Mouse (Mus musculus): ENCODE results near the gene Plscr5.
A peak's percentile ranks its signal among the peaks of the same experiment; 100 is the strongest.
"Not testable (repeated sequence)": the region's sequence is repeated elsewhere in the genome, so short reads cannot be mapped to it uniquely, and the experiment has no call there.

Plscr5 gene

GRCm38 (mm10) chr9:92192636-92193035, at the start of gene Plscr5:
TSS of gene Plscr5 (plus strand) at chr9:92192936.
- not testable (repeated sequence) for DNase-seq (ENCODE audit: low spot score in 2 of 2)

- DNase-seq (ENCODE audit: low spot score in 2 of 2) = no peak
Measured at GRCm38 (mm10) chr9:92147555-92148248, 45.0 kb upstream of the Plscr5 start.

DNA sequence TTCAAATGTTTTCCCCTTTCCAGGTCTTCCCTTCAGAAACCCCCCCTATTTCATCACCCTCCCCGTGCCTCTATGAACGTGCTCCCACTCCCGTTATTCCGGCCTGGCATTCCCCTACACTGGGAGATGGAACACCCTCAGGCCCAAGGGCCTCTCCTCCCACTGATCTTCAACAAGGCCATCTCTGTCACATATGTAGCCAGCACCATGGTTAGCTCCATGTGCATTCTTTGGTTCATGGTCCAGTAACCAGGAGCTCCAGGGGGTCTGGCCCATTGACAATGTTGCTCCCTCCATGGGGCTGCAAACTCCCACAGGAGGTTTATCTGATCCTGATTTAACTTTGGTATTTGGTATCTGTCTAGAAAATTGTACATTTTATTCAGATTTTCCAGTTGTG, 30.5 kb upstream of the Plscr5 start:
- no peak for DNase-seq (ENCODE audit: low spot score in 2 of 2)

DNA sequence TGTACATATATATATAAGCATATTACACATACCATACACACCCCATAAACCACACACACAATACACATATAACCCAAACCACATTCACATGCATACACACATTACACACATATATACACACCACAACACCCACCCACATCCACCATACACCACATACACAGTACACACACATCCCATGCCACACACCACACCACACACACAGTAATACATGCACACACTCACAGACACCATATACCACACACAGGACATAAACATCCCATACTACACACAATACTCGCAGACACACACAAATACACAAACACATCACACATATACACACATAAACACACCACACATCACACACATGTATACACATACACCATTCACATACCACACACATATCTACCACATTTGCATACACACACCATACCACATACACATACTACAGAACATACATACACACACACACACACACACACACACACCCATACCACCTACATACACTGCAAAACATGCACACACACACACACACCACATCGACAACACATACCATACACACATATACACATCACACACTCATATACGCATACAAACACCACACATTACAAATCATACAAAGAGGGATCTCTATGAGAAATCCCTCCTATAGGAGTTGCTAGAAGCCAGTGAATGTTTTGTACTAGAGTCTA, 19.3 kb upstream of the Plscr5 start:
- DNase-seq (ENCODE audit: low spot score in 2 of 2) = no peak

DNA sequence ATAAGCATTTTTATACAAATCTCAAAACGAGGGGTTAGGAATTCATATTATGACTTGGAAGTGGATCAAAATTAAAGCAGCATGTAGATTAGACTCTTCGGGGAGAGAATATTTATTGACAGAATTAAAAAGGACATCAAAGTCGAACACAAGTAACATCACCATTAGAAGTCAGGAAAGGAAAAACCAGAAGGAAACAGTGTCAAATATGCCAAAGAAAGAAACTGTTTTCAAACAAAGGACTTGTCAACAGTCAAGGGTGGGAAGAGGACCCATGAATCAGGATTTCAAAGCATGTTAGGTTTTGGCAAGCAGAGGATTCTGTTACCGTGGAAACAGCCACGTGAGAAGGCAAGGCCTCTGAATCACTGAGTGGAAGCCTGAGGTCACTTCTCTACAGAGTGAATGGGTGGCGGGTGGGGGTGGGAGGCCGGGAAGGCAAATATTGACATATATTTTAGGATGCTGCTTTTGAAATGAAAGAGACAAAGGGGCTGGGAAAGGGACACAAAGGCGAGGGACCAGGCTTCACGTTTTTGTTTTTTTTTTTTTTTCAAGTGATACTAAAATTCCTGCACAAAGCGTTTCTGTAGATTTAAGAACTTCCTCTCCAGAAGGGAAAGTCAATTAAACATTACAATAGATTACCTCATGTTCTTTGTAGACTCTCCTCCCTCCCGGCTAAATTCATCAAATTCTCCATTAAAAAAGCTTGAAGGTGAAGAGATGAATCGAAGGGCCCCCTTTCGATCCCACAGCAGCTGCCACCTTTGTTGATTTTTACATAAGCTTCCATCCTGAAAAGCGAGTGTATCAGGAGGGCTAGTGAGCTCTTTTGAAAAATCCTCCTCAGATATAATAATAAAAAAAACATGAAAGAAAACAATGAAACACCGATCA, 18.3 kb upstream of the Plscr5 start:
- peak in 1 of 2 experiments; percentile 35 for DNase-seq (ENCODE audit: low spot score in 2 of 2)

DNA sequence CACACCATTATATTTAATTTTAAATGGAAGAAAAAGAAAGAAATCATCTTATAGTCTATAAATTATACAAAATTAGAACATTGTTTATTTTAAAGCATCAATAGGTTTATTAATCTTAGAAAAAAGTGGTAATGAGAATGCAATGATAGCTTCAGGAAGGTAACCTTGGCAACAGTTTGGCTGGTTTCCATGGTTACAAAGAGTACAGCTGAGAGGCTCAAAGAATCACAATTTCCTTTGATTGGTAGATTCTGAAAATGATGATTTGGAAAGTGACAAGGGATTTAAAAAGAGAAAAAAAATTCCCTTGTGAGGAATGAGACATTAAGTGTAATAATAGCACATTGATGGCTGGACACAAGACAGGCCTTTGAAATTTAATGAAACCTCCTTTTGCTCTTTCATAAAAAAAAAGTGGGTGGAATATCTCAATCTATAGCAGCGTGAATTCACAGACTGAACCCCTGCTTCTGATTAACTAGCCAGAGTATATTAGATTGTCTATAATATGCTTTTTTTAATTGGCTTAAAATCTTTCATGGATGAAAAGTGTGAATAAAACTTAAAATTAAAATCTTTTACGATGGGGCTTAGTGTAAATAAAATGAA, 13.8 kb upstream of the Plscr5 start:
- DNase-seq (ENCODE audit: low spot score in 2 of 2) = no peak

GRCm38 (mm10) chr9:92191295-92191694, 1.4 kb upstream of the Plscr5 start:
- DNase-seq (ENCODE audit: low spot score in 2 of 2) = no peak

- DNase-seq (ENCODE audit: low spot score in 2 of 2) = no peak
Measured at GRCm38 (mm10) chr9:92198408-92198807, 5.7 kb downstream of the Plscr5 start.

DNA sequence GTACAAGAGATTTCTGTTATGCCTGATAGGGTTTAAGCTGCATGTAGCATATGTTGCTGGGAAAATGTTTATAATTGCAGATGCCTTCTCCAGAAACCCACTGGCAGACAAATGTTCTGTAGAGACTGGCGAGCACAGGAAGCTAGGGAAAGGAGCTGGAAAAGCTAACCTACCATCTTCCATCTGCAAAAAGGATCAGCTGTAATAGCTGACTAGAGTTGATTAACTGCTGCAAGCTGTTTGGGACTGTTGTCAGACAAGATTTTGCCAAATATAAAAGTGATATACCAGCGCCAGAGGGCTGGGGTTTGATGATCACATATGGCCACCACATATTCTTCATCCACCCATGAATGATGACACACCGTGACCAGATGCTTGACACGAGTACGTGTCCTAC, 6.8 kb downstream of the Plscr5 start:
- DNase-seq (ENCODE audit: low spot score in 2 of 2) = no peak

- no peak for DNase-seq (ENCODE audit: low spot score in 2 of 2)
Measured at GRCm38 (mm10) chr9:92204397-92204796, 11.7 kb downstream of the Plscr5 start.

- peak in 1 of 2 experiments; percentile 61 for DNase-seq (ENCODE audit: low spot score in 2 of 2)
Measured at GRCm38 (mm10) chr9:92207307-92207706, 14.6 kb downstream of the Plscr5 start.

- DNase-seq (ENCODE audit: low spot score in 2 of 2) = no peak
Measured at GRCm38 (mm10) chr9:92207757-92208156, 15.0 kb downstream of the Plscr5 start.

- DNase-seq (ENCODE audit: low spot score in 2 of 2) = no peak
Measured at GRCm38 (mm10) chr9:92209850-92210249, 17.1 kb downstream of the Plscr5 start.

DNA sequence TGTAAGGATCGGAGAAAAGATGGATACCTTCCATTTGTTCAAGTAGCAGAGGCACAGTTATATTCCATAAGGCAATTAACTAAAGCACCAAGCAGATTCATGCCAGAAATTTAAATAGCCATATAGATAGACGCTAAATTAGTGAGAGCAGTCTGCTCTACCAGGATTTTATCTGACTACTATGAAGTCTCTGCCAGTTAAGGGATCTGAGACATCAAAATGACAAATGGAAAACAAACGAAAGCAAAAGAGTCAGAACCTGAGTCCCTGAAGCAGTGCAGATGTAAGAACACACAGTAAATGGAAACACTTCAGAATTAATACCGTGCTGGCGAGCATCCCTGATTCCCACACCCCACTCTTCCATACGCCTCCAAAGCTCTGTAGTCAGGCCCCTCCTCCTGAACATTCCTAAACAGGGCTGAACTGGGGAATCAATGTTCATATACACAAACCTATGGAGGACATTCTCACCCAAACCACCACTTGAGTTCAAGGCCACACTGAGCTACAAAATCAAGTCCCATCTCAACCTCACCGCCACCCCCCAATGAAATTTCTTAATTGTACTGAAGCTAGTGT, 17.7 kb downstream of the Plscr5 start:
- DNase-seq (ENCODE audit: low spot score in 2 of 2) = no peak

GRCm38 (mm10) chr9:92211048-92211447, 18.3 kb downstream of the Plscr5 start:
- DNase-seq (ENCODE audit: low spot score in 2 of 2) = no peak

GRCm38 (mm10) chr9:92217484-92217883, 24.7 kb downstream of the Plscr5 start:
- no peak for DNase-seq (ENCODE audit: low spot score in 2 of 2)

DNA sequence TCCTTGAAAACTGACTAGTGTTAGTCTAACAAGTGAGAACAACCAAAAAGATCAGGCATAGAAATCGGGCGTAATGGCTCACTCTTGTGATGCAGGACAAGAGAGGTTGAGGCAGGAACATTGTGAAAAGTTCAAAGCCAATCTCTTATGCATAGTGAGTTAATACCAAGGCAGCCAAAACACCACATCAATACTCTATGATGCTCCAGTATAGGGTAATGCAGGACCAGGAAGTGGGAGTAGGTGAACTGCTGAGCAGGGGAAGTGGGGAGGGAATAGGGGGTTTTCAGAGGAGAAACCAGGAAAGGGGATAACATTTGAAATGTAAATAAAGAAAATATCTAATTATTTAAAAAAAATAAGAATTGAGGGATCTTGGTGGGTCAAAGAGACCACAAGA, 25.2 kb downstream of the Plscr5 start:
- DNase-seq (ENCODE audit: low spot score in 2 of 2) = no peak

DNA sequence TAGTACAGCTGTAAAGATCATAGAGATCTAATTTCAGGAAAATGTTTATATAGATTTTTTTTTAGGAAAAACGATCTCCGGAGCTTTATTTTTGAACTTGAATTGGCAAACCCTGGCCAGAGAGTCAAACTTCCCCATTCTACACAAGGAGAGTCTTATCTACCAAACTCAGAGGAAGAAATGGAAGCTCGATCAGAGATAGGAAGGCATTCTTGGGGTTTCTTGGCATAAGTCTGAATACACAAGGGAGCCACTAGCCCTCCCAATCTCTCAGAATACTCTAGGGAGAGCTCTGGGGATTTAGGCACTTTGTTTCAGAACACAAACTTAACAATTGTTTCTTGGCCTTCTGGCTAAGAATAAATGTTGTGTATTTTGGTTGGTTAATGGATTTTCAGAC, 27.4 kb downstream of the Plscr5 start:
- DNase-seq (ENCODE audit: low spot score in 2 of 2) = no peak

- DNase-seq (ENCODE audit: low spot score in 2 of 2) = no peak
Measured at GRCm38 (mm10) chr9:92221480-92221879, 28.7 kb downstream of the Plscr5 start.

- no peak for DNase-seq (ENCODE audit: low spot score in 2 of 2)
Measured at GRCm38 (mm10) chr9:92224598-92225231, 32.0 kb downstream of the Plscr5 start.

DNA sequence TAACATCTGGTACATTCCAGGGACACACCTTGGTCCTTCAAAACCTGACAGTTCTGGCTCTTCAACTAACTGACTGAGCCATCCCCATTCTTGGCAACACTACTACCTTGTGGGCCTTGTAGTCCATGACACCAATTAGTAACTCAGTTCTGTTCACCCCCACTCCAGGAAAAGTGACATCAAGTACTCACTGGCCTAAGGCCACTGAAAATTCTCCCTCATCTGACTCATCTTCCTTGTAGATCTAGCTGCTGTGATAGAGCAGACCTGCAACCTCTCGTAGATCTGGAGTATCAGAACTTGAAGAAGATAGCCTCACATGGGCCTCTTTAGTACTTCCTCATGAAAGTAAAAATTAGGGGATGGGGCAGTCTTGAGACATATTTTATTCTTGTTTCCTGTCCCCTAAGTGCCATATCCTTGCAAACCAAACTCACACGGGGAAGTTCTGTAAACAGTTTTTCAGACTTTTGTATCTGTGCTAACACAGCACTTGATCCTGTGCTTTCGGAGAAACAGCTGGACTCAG, 33.5 kb downstream of the Plscr5 start:
- no peak for DNase-seq (ENCODE audit: low spot score in 2 of 2)
